Mouse (Mus musculus): ENCODE measurements at regions not wholly inside any gene's neighbourhood (a gene's known extent, or its start where the extent isn't known, plus 50 kb on each side); places are given as distances from the start of the nearest gene placed in this dataset.

- DNase-seq (ENCODE audit: low spot score in 2 of 2): peak in 1 of 2 experiments; percentile 50
Measured at GRCm38 (mm10) chr6:13305873-13306272, 81.1 kb upstream of the Vwde start.

- no peak for DNase-seq (ENCODE audit: low spot score in 2 of 2)
Measured at GRCm38 (mm10) chr6:13298171-13298570, 73.4 kb upstream of the Vwde start.

- peak; percentile 35 to 47 for DNase-seq (ENCODE audit: low spot score in 2 of 2)
Measured at GRCm38 (mm10) chr6:13297110-13297509, 72.3 kb upstream of the Vwde start.

GRCm38 (mm10) chr6:13296041-13296440 lies 71.3 kb upstream of the Vwde start:
- DNase-seq (ENCODE audit: low spot score in 2 of 2): peak; percentile 45 to 58

- no peak for DNase-seq (ENCODE audit: low spot score in 2 of 2)
Measured at GRCm38 (mm10) chr6:13294393-13294792, 69.6 kb upstream of the Vwde start.

- DNase-seq (ENCODE audit: low spot score in 2 of 2): no peak
Measured at GRCm38 (mm10) chr6:13288500-13288899, 63.7 kb upstream of the Vwde start.

- no peak for DNase-seq (ENCODE audit: low spot score in 2 of 2)
Measured at GRCm38 (mm10) chr6:13287812-13288211, 63.0 kb upstream of the Vwde start.

- peak in 1 of 2 experiments; percentile 21 for DNase-seq (ENCODE audit: low spot score in 2 of 2)
Measured at GRCm38 (mm10) chr6:13286542-13287273, 61.9 kb upstream of the Vwde start.

GRCm38 (mm10) chr6:13280835-13281234 lies 56.1 kb upstream of the Vwde start:
- peak in 1 of 2 experiments; percentile 61 for DNase-seq (ENCODE audit: low spot score in 2 of 2)

Measured in layer of hippocampus, postnatal 14 days (tissue).